Mouse (Mus musculus) adrenal gland, postnatal 36 days (tissue): ENCODE measurements around the gene Cd302. TPM values are rescaled to one million over a fixed set of nuclear protein-coding genes. Genes with fewer than 3 reads are reported as not detected.
A peak's percentile ranks its signal among the peaks of the same experiment; 100 is the strongest.

Experiments
- DNase-seq, 2 experiments: peaks; one replicate each; pipeline ENCODE4 v3.0.0; 2021; ENCODE audit warnings: mixed read lengths in 1 of 2
- long read RNA-seq, 2 experiments: library from polyadenylated mRNA; stranded (forward); transcript quantifications; one replicate each; pipeline ENCODE4 v2.0.0; 2021; ENCODE audit warnings: borderline sequencing depth in 2 of 2
- total RNA-seq, 2 experiments: library from RNA; stranded (reverse); gene quantifications; 2 replicates each; pipeline ENCODE4 v1.2.3; 2021

The Cd302 gene
- 10 to 100 TPM; 36.3 to 36.9 TPM for total RNA-seq
- long read RNA-seq, experiment 1, transcript Cd302-202 (6 exons, 1,354 nt), result major isoform, 66 of 70 reads
- long read RNA-seq, experiment 1, partial matches to known transcripts, result 1 of 70 reads
- long read RNA-seq, experiment 1, other reads (novel, unspliced or antisense), result 1 of 70 reads
- long read RNA-seq, experiment 2, transcript Cd302-202 (6 exons, 1,354 nt), result major isoform, 20 of 22 reads
- long read RNA-seq, experiment 2, partial matches to known transcripts, result 0 of 22 reads
- long read RNA-seq, experiment 2, other reads (novel, unspliced or antisense), result 0 of 22 reads

- DNase-seq, result no peak
Measured at GRCm38 (mm10) chr2:60284467-60284821, at the start of gene Cd302. TSS of gene Cd302 (minus strand) at chr2:60284488.

- DNase-seq, result no peak
Measured at GRCm38 (mm10) chr2:60328641-60329040, 44.4 kb upstream of the Cd302 start.

- DNase-seq, result no peak
Measured at GRCm38 (mm10) chr2:60327581-60327980, 43.3 kb upstream of the Cd302 start.

DNA sequence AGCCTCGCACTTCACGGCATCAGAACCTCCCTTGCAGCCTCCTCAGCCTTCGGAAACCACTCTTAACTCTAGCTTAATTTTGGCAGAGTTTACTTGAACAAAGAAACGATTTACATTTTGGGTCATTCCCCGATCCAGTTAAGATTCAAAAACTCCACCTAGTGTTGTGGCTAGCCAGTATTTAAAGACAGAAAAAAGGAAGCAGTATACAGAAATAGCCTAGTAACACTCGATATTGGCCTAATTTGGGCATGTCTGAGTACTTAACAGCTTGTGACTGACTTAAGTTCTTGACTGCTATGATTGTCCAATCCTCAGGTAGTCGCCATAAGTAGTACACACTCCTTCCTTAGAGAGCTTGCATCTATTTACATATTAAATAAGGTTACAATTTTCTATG, 42.7 kb upstream of the Cd302 start:
- DNase-seq, result no peak

GRCm38 (mm10) chr2:60323411-60323810, 39.1 kb upstream of the Cd302 start:
- DNase-seq, result peak in 1 of 2 experiments; percentile 5

- no peak for DNase-seq
Measured at GRCm38 (mm10) chr2:60322031-60322726, 37.9 kb upstream of the Cd302 start.

GRCm38 (mm10) chr2:60303796-60304195, 19.5 kb upstream of the Cd302 start:
- DNase-seq, result no peak

DNA sequence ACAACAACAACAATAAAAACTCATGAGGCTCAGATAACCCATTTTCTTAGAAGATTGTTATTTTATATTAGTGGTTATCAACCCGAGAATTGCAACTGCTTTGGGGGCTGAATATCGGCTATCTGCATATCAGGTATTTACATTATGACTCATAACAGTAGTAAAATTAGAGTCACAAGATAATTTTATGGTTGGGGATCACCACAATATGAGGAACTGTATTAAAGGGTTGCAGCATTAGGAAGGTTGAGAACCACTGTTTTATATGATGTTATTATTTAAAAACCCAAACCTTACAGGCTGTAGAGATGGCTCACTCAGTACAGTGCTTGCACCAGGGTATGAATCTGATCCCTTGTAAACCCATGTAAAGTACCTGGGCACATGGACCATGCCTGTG, 15.0 kb upstream of the Cd302 start:
- no peak for DNase-seq

DNA sequence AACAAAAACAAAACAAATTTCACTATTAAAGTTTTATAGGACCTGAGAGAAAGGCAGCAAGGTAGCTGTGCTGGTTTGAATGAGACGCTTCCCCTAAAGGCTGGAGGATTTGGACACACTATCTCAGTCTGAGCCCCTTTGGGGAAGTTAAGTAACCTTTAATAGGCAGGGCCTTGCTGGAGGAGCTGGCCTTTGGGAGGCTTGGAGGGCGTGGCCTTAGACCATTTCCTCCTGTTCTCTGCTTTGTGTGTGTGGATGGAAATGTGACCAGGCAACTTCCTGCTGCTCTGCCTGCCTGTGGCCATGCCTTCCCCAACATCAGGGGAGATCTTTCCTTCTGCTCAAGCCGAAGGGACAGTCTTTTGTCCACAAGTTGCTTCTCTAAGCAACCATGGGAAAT, 14.0 kb upstream of the Cd302 start:
- DNase-seq, result no peak

- no peak for DNase-seq
Measured at GRCm38 (mm10) chr2:60291381-60291780, 7.1 kb upstream of the Cd302 start.

DNA sequence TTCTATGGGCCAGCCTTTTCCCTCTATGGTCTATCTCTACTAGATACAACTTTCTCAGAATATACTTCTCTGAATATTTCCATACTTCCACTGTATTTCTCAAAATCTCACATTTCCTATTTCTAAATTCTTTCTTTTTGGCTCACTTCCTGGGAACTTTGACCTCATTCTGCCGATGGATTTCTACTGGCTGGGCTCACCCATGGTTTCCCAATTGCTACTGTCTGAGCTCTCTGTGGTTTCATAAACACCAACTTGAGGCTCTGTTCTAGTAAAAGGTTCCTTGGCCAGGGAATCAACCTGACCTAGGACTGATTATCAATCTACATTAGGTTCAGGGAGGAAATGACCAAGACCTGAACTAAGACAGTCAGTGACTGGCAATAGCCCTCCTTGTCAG, 5.2 kb upstream of the Cd302 start:
- DNase-seq, result no peak

- DNase-seq, result no peak
Measured at GRCm38 (mm10) chr2:60288606-60289005, 4.3 kb upstream of the Cd302 start.

DNA sequence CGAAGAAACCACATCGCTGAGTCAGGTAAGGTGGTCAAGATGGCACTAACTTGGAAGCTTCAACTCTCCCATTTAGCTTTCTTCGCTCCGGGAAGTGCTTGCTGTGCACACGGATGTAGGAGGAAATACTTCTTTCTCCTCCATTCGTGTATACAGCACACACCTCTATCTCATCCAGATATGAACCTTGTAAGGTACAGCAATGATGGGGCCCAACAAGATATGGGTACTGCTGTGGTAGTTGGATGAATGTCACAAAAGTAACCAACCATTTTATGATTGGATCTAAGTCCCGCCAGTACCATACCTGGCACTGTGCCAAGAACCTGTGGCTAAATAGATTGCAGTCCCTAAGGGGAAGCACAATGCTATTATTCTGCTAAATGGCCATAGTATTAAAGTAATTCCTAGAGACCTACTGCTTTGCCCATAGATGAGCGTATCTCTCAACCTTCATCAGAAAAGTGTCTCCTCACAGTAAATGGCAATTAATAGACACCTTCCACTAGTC, 874 bp upstream of the Cd302 start:
- no peak for DNase-seq

GRCm38 (mm10) chr2:60283751-60284466, 379 bp downstream of the Cd302 start:
- DNase-seq, result peak; percentile 85 to 90

GRCm38 (mm10) chr2:60283208-60283750, 1.0 kb downstream of the Cd302 start:
- DNase-seq, result no peak

DNA sequence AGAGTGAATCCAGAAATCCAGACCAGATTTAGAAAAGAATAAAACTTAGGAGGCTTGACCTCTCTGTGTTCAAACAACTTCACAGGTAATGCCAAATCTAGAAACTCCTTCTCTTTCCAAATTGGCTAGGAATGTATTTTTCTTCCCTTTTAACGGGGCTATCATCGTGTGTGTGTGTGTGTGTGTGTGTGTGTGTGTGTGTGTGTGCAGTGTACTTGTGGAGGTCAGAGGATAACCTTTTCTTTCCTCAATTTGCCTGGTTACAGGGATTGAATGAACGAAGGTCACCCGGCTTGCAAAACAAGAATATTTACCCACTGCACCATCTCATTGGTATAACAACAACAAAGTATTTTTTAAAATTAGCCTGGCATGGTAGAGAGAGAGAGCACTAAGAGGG, 1.7 kb downstream of the Cd302 start:
- DNase-seq, result no peak

GRCm38 (mm10) chr2:60278627-60279026, 5.7 kb downstream of the Cd302 start:
- no peak for DNase-seq

- no peak for DNase-seq
Measured at GRCm38 (mm10) chr2:60269856-60270479, 14.3 kb downstream of the Cd302 start.

- DNase-seq, result no peak
Measured at GRCm38 (mm10) chr2:60267567-60267966, 16.7 kb downstream of the Cd302 start.

GRCm38 (mm10) chr2:60260621-60261350, 23.5 kb downstream of the Cd302 start:
- DNase-seq, result peak; percentile 3 to 25

GRCm38 (mm10) chr2:60259186-60259585, 25.1 kb downstream of the Cd302 start:
- DNase-seq, result no peak

- no peak for DNase-seq
Measured at GRCm38 (mm10) chr2:60256751-60257150, 27.5 kb downstream of the Cd302 start.
